12 mouse cellular contexts compared by ENCODE assay signal in genomic region chr11:119213166-119213885, GRCm38 (mm10). TPM values are rescaled to one million over a fixed set of nuclear protein-coding genes. Genes with fewer than 3 reads are reported as not detected.
DNase-seq lines count a peak whose midpoint lies in the region; ATAC-seq and TF ChIP-seq lines count a peak whose summit lies in the region.
"Had no signal": no experiment of that assay in that cellular context is flagged by ENCODE, and none has a peak within 500 bp of the region (broad histone marks: within the 10 kb centered on the region; RNA-seq: fewer than 3 reads in every experiment).

No protein-coding gene starts in this region.

- no peak overlapping the region for H3K9ac ChIP-seq in heart, embryonic 15.5 days
- no peak overlapping the region for H3K9ac ChIP-seq in liver, postnatal 0 days (replicated peaks)
- H3K9ac ChIP-seq: limb, embryonic 12.5 days had no signal

- H3K36me3 ChIP-seq in heart, embryonic 15.5 days, result peaks cover 5% of the 10 kb centered on the region; the same call in 1 of the 2 replicates
- H3K36me3 ChIP-seq in liver, postnatal 0 days (replicated peaks; ENCODE audit: insufficient read depth, low read length), result 0 out of 2 replicates have a peak, but pooled peaks cover 2% of the 10 kb centered on the region

- TF ChIP-seq CTCF in liver, postnatal 0 days (IDR thresholded peaks at IDR 0.05; ENCODE audit: low read depth), result no peak

- intact Hi-C loops in heart, postnatal 25 days (cut with DNase I), result no loop called here
- intact Hi-C loops in left cerebral cortex, postnatal 25 days (cut with DNase I), result no loop called here

- ATAC-seq in heart, embryonic 15.5 days (replicated peaks; ENCODE audit: insufficient number of reproducible peaks, insufficient read depth, low FRiP score, low read depth), result no peak
- peak; percentile 24; the same call in 1 of the 2 replicates for ATAC-seq in liver, postnatal 0 days

- no peak overlapping the region for H3K4me2 ChIP-seq in heart, embryonic 15.5 days
- H3K4me2 ChIP-seq in liver, postnatal 0 days (ENCODE audit: low read depth, low read length), result peak overlapping the region; percentile 18; the same call in 1 of the 2 replicates
- H3K4me2 ChIP-seq: limb, embryonic 12.5 days had no signal

- no peak overlapping the region for H3K4me3 ChIP-seq in heart, embryonic 15.5 days
- no peak overlapping the region for H3K4me3 ChIP-seq in liver, postnatal 0 days (ENCODE audit: low read depth, low read length)
- H3K4me3 ChIP-seq: forebrain, embryonic 10.5 days; limb, embryonic 12.5 days had no signal

- 55% methylated on average over 19 of the region's 19 CpGs for WGBS in heart, embryonic 15.5 days
- 59% methylated on average over 19 of the region's 19 CpGs for WGBS in liver, postnatal 0 days (ENCODE audit: insufficient replicate concordance)

- peaks cover 83% of the 10 kb centered on the region for H3K4me1 ChIP-seq in heart, embryonic 15.5 days (replicated peaks)
- H3K4me1 ChIP-seq in liver, postnatal 0 days (ENCODE audit: insufficient read depth), result peaks cover 25% of the 10 kb centered on the region

- no peaks in the 10 kb centered on the region for H3K9me3 ChIP-seq in heart, embryonic 15.5 days (replicated peaks)
- no peaks in the 10 kb centered on the region for H3K9me3 ChIP-seq in liver, postnatal 0 days (ENCODE audit: low read length)
- H3K9me3 ChIP-seq: forebrain, embryonic 10.5 days; limb, embryonic 12.5 days had no signal

- peak overlapping the region; percentile 44 for H3K27ac ChIP-seq in heart, embryonic 15.5 days
- H3K27ac ChIP-seq in liver, postnatal 0 days (ENCODE audit: low read depth), result peak overlapping the region; percentile 78
- H3K27ac ChIP-seq: forebrain, embryonic 10.5 days had no signal

- DNase-seq in heart, postnatal 25 days (ENCODE audit: low spot score), result no peak
- DNase-seq in ovary, postnatal 36 days (ENCODE audit: low spot score), result peak; percentile 28
- no peak for DNase-seq in ovary, postnatal 14 days (ENCODE audit: low spot score)
- peak; percentile 78 to 79 for DNase-seq in adrenal gland, postnatal 36 days
- DNase-seq in liver, postnatal 0 days, result peak; percentile 58
- no peak for DNase-seq in layer of hippocampus, adult 18-20 months (ENCODE audit: low spot score in 2 of 2)
- DNase-seq in left cerebral cortex, postnatal 25 days (ENCODE audit: low spot score in 2 of 2), result no peak
- DNase-seq: gastrocnemius, postnatal 36 days; right cerebral cortex, postnatal 14 days had no signal

- no peak for TF ChIP-seq EP300 in liver, postnatal 0 days (IDR thresholded peaks at IDR 0.05; ENCODE audit: low read depth)

- no peaks in the 10 kb centered on the region for H3K27me3 ChIP-seq in heart, embryonic 15.5 days
- H3K27me3 ChIP-seq in liver, postnatal 0 days (ENCODE audit: insufficient read depth, low read length), result no peaks in the 10 kb centered on the region
- H3K27me3 ChIP-seq: limb, embryonic 12.5 days had no signal

RNA-seq across cellular contexts. Expression of gene Tbc1d16, which starts 15.0 kb away (rescaled TPM):
- 16.1 and 19.7 TPM in 2 replicates for polyA plus RNA-seq in heart, embryonic 15.5 days (2015; fragmentation: Nextera tagmentation; extraction: Ambion mirVana)
- total RNA-seq in heart, postnatal 25 days (2021), result 10 to 100 TPM; 65.1 to 66.4 TPM
- total RNA-seq in adrenal gland, postnatal 36 days (2021), result 10 to 100 TPM; 14.3 to 15.9 TPM
- 1.0 and 1.5 TPM in 2 replicates for polyA plus RNA-seq in liver, postnatal 0 days (2015; fragmentation: Nextera tagmentation; extraction: Ambion mirVana)
- total RNA-seq in layer of hippocampus, adult 18-20 months (2021), result 10 to 100 TPM; 37.5 to 39.9 TPM
- total RNA-seq in left cerebral cortex, postnatal 25 days (2021), result 10 to 100 TPM; 32.1 to 40.9 TPM

RNA-seq across cellular contexts. Expression of gene Ccdc40, which starts 15.0 kb away (rescaled TPM):
- polyA plus RNA-seq in heart, embryonic 15.5 days (2015; fragmentation: Nextera tagmentation; extraction: Ambion mirVana), result 1.3 and 2.5 TPM in 2 replicates
- total RNA-seq in heart, postnatal 25 days (2021), result not detected
- under 1 TPM; 0.40 to 0.66 TPM for total RNA-seq in adrenal gland, postnatal 36 days (2021)
- 0.89 and 0.95 TPM in 2 replicates for polyA plus RNA-seq in liver, postnatal 0 days (2015; fragmentation: Nextera tagmentation; extraction: Ambion mirVana)
- total RNA-seq in layer of hippocampus, adult 18-20 months (2021), result 1 to 10 TPM; 2.3 to 2.7 TPM
- total RNA-seq in left cerebral cortex, postnatal 25 days (2021), result 1 to 10 TPM in 1 of 2 experiments, under 1 TPM in 1; 0.98 to 1.4 TPM
- total RNA-seq: gastrocnemius, postnatal 36 days had no signal

RNA-seq across cellular contexts. Expression of gene Gaa, which starts 54.4 kb away (rescaled TPM):
- polyA plus RNA-seq in heart, embryonic 15.5 days (2015; fragmentation: Nextera tagmentation; extraction: Ambion mirVana), result 74.7 and 97.9 TPM in 2 replicates
- 10 to 100 TPM; 69.6 to 73.2 TPM for total RNA-seq in heart, postnatal 25 days (2021)
- 100 to 1,000 TPM in 1 of 2 experiments, 10 to 100 TPM in 1; 95.1 to 103 TPM for total RNA-seq in adrenal gland, postnatal 36 days (2021)
- 28.6 and 29.0 TPM in 2 replicates for polyA plus RNA-seq in liver, postnatal 0 days (2015; fragmentation: Nextera tagmentation; extraction: Ambion mirVana)
- total RNA-seq in layer of hippocampus, adult 18-20 months (2021), result 100 to 1,000 TPM; 347 to 355 TPM
- 100 to 1,000 TPM; 232 to 233 TPM for total RNA-seq in left cerebral cortex, postnatal 25 days (2021)

Comparison
In these comparisons a context has a peak if more than half of its experiments do, and no peak if none do; other contexts are left out.
1. DNase-seq: peak in ovary, postnatal 36 days (single experiment), adrenal gland, postnatal 36 days (2 of 2) and liver, postnatal 0 days (single experiment); none in heart, postnatal 25 days (single experiment), ovary, postnatal 14 days (single experiment), layer of hippocampus, adult 18-20 months (0 of 2) and left cerebral cortex, postnatal 25 days (0 of 2).